Mouse (Mus musculus) frontal cortex, postnatal 36 days (tissue): ENCODE data around the gene Porcn.

Experiments
- DNase-seq, 2 experiments: peaks; one replicate each; pipeline ENCODE4 v3.0.0; 2022; ENCODE audit warnings: low spot score in 2 of 2

Porcn gene

GRCm38 (mm10) chrX:8206694-8207197 lies 421 bp upstream of the Porcn start:
- DNase-seq = no peak

DNA sequence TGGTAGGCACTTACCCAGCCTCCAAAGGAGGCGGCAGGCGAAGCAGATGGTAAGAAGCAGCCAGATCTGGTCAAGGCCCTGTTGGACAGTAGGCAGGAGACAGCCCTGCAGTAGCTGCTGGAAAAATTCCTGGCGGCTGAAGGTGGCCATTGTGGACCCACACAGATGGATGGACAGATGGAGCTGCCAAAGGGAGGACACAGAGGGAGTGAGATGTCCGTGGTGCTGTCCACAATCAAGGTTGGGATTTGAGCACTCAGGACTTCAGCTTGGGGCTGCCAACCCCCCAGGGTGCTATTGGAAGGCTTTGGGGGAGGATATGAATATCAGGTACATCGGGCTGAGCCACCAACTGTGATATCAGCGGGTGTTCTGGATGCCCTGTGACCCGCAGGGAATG lies 774 bp downstream of the Porcn start:
- peak in 1 of 2 experiments; percentile 24 for DNase-seq

DNA sequence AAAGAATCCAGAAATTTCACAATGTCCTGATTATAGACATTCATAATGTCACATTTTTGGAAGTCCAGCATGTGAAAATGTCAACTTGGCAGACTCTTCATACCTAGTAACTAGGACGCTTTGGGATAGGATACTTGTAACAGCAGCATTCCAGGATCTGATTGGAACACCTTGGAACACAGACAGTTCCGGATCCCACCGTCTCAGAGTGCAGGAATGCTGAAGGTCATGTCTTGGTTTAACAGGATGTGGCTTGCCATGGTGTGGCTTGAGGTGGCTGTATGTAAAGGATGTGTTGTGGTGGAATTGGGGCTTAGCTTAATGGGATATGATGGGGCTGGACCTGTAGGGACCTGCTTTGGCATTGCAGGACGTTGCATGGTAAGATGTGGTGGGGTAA lies 1.2 kb downstream of the Porcn start:
- no peak for DNase-seq

DNA sequence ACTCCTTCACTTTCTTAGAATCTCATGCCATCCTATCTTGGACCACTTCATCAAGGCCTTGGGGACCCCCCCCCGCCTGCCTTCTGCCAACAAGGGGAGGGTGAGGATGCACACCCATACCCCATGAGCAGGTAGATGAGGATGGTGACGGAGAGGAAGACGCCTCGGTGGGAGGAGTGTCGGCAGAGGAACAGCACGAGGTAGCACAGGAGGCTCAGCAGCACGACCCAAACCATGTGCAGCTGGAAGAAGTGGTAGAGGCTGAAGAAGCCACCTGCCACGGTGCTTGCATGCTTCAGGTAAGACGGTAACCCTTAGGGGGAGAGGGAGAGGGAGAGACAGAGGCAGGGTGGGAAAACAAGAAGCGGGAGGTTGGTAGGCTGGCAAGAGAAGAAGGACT lies 2.2 kb downstream of the Porcn start:
- no peak for DNase-seq

DNA sequence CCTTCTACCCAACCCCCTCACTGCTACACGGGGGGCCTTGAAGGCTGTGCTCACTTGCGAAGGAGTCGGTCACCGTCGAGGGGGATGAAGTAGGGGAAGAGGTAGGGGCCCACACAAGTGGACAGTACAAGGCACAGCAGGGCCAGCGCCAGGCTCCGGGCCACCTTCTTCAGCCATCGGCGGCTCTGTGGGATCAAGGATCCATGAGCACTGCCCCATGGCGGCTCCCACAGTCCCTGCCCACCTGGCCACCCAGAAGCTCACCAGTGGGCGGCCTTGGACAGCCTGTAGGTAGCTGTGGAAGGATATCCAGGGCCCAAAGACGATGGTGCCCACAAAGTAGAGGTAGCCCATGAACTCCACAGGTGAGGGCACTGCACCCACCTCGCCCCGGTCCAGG lies 3.2 kb downstream of the Porcn start:
- no peak for DNase-seq

DNA sequence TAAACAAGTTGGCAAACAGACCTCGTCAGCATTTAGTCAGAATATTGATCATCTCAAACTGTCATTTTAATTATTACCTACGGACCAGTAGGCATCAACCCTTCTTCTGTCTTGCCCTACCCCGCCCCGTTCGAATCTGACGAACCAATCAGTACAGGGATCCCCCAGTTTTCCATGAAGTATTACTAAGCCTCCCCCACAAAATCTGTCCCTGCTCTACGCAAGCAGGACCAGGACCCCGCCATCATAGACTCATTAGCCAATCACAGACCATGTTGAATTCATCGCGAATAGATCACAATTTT lies 13.0 kb downstream of the Porcn start, which contains the start of gene Ebp:
TSS of gene Ebp (minus strand) at position 94 of the 305 bp plus-strand sequence.
- peak; percentile 34 to 54 for DNase-seq

DNA sequence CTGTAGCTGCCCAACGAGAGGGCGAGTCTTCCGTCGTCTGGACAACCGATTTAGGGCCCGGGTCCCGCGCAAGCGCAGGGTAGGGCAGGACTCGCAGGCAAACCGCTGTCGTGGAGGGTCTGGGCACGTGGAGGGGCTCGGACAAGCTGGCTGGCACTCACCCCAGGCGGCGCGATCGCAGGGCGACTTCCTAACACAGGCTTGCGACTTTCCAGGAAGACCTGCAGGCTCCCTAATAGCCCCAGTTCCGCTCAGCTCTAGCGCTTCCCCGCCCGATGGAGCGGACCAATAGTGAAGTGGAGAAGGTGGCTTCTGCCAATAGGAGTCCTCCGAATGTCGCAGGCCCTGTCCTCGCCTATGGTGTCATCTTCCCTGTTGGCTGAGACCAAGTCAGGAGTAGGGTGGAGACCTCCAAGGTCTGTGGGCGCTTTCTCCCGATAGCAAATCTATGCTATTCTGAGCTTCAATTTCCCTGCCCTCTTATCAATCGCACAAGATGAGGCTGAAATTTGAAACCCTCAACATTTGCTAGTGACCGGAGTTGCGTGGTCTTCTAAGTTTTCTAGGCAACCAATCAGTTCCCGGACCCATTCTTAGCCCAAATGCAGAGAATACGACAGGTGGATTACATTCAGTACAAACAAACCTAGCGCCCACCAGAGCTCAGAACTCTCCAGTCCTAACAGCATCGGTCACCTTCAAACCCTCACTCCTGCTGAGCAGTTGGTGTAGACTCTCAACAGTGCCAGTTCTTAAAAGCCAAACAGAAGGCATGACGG lies 13.5 kb downstream of the Porcn start:
- DNase-seq = peak; percentile 73 to 79

GRCm38 (mm10) chrX:8192126-8192639 lies 14.1 kb downstream of the Porcn start:
- no peak for DNase-seq

GRCm38 (mm10) chrX:8182871-8183540 lies 23.3 kb downstream of the Porcn start:
- DNase-seq = no peak

GRCm38 (mm10) chrX:8179646-8180045 lies 26.7 kb downstream of the Porcn start:
- DNase-seq = no peak

- DNase-seq = no peak
Measured at GRCm38 (mm10) chrX:8178871-8179270, 27.5 kb downstream of the Porcn start.

DNA sequence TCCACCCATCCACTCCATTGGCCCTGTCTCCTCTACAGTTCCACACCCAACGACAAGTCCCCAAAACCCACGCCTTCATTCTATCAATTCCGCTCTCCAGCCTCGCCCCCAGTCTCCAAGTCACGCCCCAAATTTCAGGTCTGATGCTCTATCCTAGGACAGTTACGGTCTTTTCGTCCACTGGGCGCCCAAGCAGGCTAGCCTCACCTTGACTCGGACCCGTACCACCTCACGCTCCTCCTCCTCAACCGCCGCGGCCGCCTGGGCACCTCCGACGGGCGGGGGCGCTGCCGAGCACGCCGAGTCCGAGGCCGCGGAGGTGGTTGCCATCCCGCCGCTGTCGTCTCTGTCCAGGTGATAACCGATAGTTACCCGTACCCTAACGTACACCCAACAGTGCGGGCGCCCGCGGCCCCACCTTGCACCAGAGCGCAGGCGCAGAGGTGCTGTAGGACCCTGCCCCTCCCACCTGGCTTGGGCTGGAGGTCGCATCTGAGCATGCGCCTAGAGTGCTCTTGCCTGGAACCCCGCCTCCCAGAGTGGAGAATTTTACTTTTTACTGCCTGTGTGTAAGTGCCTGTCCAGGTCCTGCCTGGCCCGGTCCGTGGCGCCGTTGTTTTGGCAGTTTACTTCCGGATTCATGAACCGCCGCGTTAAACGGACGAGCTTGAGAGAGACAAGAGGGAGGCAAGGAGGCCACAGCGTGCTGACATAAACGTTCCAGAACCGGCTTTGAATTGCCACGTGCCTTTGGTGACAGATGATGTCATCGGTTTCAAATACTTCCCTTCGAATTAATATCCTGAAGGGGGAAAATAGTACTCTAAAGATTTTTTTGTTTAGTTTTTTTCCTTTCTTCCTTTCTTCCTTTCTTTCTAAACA lies 30.6 kb downstream of the Porcn start, which contains the start of gene Tbc1d25:
TSS of gene Tbc1d25 (minus strand) at position 678 of the 882 bp plus-strand sequence.
- peak; percentile 76 to 82 for DNase-seq

DNA sequence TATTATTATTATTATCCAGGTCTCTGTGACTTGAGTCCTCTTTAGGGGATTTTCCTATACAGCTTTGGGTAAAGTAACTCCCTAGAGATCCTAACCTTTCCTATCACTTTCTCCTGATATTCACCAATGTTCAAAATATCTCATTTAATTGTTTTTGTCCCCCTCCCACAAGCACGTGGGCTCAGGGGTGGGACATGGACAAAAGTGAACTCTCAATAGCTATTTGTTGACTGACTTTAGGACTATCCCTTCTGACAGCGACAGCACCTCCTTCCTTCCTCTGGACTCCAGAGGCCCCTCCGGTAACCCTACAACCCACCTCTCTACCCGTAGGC lies 31.2 kb downstream of the Porcn start:
- no peak for DNase-seq

- DNase-seq = no peak
Measured at GRCm38 (mm10) chrX:8167716-8168647, 38.3 kb downstream of the Porcn start.

DNA sequence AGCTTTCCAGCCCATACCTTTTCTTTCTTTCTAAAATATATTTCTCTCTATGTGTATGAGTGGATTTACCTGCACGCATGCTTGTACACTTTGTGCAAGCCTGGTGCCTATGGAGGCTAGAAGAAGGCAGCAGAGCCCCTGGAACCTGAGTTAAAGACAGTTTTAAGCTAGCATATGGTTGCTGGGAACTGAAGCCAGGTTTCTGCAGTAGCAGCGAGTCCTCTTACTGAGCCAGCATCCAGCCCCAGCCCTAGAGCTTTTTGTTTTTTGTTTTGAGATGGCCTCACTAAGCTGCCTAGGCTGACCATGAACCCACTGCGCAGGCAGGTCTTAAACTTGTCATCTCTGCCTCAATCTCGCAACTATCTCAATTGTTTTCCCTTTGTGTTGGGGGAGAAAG lies 41.9 kb downstream of the Porcn start:
- no peak for DNase-seq

DNA sequence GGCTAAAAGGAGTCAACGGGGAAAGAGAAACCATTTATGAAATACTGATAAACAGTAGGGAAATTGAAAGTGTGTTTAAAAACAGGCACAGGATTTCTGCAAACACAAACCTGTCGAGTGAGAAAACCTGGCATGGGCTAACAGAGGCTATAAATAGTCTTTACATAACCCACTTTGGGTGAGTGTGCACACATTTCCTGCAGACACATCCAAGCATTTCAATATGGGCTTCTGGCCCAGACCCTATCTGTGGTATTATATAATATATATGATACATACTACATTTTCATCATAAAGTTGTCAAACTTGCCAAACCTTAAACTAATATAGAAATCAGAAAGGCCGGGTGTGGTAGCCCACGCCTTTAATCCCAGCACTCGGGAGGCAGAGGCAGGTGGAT lies 43.2 kb downstream of the Porcn start:
- DNase-seq = peak in 1 of 2 experiments; percentile 34

GRCm38 (mm10) chrX:8145153-8145991 lies 61.0 kb downstream of the Porcn start, which contains the start of gene Rbm3:
TSS of gene Rbm3 (minus strand) at chrX:8145880.
- peak; percentile 77 to 88 for DNase-seq
